In the genomic region with DNA sequence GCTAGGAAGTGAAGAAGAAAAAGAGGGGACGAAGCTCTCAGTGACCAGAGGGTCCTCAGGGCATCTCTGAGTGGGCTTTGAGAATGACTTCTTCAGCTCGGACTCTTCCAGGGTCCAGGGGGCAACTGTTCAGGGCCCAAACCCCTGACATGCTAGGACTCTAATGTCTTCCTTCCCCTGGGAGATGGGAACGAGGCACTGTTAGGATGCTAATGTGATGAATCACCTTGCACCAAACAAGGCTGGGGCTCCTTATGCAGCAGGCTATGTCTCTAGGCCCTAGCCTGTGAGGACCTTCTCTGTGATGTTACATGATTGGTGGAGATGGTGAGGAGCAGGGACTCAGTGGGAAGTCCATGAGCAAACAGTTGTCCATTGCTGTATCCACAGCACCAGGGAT, we compare ENCODE assay signal across 15 mouse cellular contexts.
DNase-seq lines count a peak whose midpoint lies in the region; ATAC-seq lines count a peak whose summit lies in the region.
"Had no signal": no experiment of that assay in that cellular context is flagged by ENCODE, and none has a peak within 500 bp of the region (broad histone marks: within the 10 kb centered on the region; RNA-seq: fewer than 3 reads in every experiment).

No protein-coding gene starts in this region.

- no peak overlapping the region for H3K27ac ChIP-seq in heart, embryonic 10.5 days
- H3K27ac ChIP-seq in kidney, embryonic 16.5 days (ENCODE audit: low read length) = no peak overlapping the region
- H3K27ac ChIP-seq: embryonic facial prominence, embryonic 12.5 days; forebrain, embryonic 12.5 days; macrophage; neural tube, embryonic 13.5 days; stomach, embryonic 15.5 days had no signal

- no peak overlapping the region for H3K4me3 ChIP-seq in heart, embryonic 10.5 days
- no peak overlapping the region for H3K4me3 ChIP-seq in kidney, embryonic 16.5 days (ENCODE audit: low read length)
- H3K4me3 ChIP-seq: embryonic facial prominence, embryonic 12.5 days; erythroblast, embryonic 14.5 days; forebrain, embryonic 12.5 days; neural tube, embryonic 13.5 days; stomach, embryonic 15.5 days had no signal

- H3K36me3 ChIP-seq in heart, embryonic 10.5 days = no peaks in the 10 kb centered on the region
- H3K36me3 ChIP-seq in kidney, embryonic 16.5 days (ENCODE audit: insufficient read depth, low read length) = no peaks in the 10 kb centered on the region
- H3K36me3 ChIP-seq: embryonic facial prominence, embryonic 12.5 days; forebrain, embryonic 12.5 days; neural tube, embryonic 13.5 days; stomach, embryonic 15.5 days had no signal

- no peak overlapping the region for H3K4me2 ChIP-seq in kidney, embryonic 16.5 days (replicated peaks; ENCODE audit: low read depth, low read length)
- H3K4me2 ChIP-seq: embryonic facial prominence, embryonic 12.5 days; forebrain, embryonic 12.5 days; neural tube, embryonic 13.5 days; stomach, embryonic 15.5 days had no signal

- no peaks in the 10 kb centered on the region for H3K9me3 ChIP-seq in heart, embryonic 10.5 days
- no peaks in the 10 kb centered on the region for H3K9me3 ChIP-seq in kidney, embryonic 16.5 days (ENCODE audit: low read length)
- H3K9me3 ChIP-seq: embryonic facial prominence, embryonic 12.5 days; forebrain, embryonic 12.5 days; neural tube, embryonic 13.5 days; stomach, embryonic 15.5 days had no signal

- DNase-seq in heart, embryonic 10.5 days (ENCODE audit: low spot score) = peak; percentile 65
- DNase-seq in heart, adult 8-10 months (ENCODE audit: low spot score) = no peak
- DNase-seq in kidney, postnatal 25 days = no peak
- DNase-seq in 3134 (ENCODE audit: extremely low read depth, insufficient read length, low spot score) (peak; percentile 45), MN1 (ENCODE audit: low spot score) (peak; percentile 60)
- no peak for DNase-seq in thymus, adult 18-20 months

- ATAC-seq in kidney, embryonic 16.5 days (ENCODE audit: low FRiP score, low TSS enrichment) = peak; percentile 27; the same call in 1 of the 2 replicates
- ATAC-seq: liver, postnatal 0 days; lung, postnatal 0 days had no signal

- no peaks in the 10 kb centered on the region for H3K27me3 ChIP-seq in heart, embryonic 10.5 days (ENCODE audit: insufficient read depth, poor library complexity, severe bottlenecking)
- no peaks in the 10 kb centered on the region for H3K27me3 ChIP-seq in kidney, embryonic 16.5 days (ENCODE audit: insufficient read depth, low read length)
- H3K27me3 ChIP-seq: embryonic facial prominence, embryonic 12.5 days; forebrain, embryonic 12.5 days; neural tube, embryonic 13.5 days; stomach, embryonic 15.5 days had no signal

- H3K4me1 ChIP-seq in heart, embryonic 10.5 days = no peaks in the 10 kb centered on the region
- H3K4me1 ChIP-seq in kidney, embryonic 16.5 days (ENCODE audit: insufficient read depth, low read length) = no peaks in the 10 kb centered on the region
- H3K4me1 ChIP-seq: embryonic facial prominence, embryonic 12.5 days; forebrain, embryonic 12.5 days; neural tube, embryonic 13.5 days; stomach, embryonic 15.5 days had no signal

- no peak overlapping the region for H3K9ac ChIP-seq in kidney, embryonic 16.5 days (replicated peaks; ENCODE audit: low read length)
- H3K9ac ChIP-seq: embryonic facial prominence, embryonic 12.5 days; forebrain, embryonic 12.5 days; liver, postnatal 0 days; neural tube, embryonic 13.5 days; stomach, embryonic 15.5 days had no signal

- 62% methylated on average over 3 of the region's 3 CpGs for WGBS in heart, embryonic 10.5 days
- 62% methylated on average over 3 of the region's 3 CpGs for WGBS in kidney, embryonic 16.5 days

Comparison
In these comparisons a context has a peak if more than half of its experiments do, and no peak if none do; other contexts are left out.
1. DNase-seq: peak in heart, embryonic 10.5 days (single experiment), 3134 (single experiment) and MN1 (single experiment); none in heart, adult 8-10 months (single experiment), kidney, postnatal 25 days (0 of 2) and thymus, adult 18-20 months (0 of 2).